Mouse (Mus musculus): ENCODE measurements around the gene Trim23.
"Not testable (repeated sequence)": the region's sequence is repeated elsewhere in the genome, so short reads cannot be mapped to it uniquely, and the experiment has no call there.

Gene Trim23

DNA sequence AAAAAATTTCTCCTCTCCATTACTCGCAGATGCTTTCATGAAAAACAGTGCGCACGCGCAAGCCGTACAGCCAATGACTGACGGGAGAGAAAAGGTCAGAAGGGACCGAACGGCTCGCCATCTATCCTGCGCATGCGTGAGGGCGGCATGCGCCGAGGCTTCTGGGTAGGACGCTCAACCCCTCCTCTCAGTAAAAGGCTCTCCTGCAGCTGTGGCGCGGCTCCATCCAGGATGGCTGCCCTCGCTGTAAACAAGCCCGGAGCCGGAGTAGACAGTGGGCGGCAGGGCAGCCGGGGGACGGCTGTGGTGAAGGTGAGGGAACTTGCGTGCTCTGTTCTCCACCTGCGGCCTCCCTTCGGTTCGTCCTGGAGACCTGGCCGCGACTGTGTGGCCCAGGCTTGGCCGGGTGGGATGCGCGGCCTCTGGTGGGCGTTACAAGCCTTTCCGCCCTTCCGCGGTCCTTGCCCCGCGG lies at the start of gene Trim23:
Gene Trim23, plus strand, starts transcription at position 148 of the 472 bp plus-strand sequence.
- peak; percentile 98 to 99 for DNase-seq (ENCODE audit: inconsistent age in 2 of 2, low spot score in 1 of 2)

GRCm38 (mm10) chr13:104132561-104132960 lies 46.0 kb upstream of the Trim23 start:
- DNase-seq (ENCODE audit: inconsistent age in 2 of 2, low spot score in 1 of 2) = no peak

GRCm38 (mm10) chr13:104134510-104135085 lies 44.0 kb upstream of the Trim23 start:
- no peak for DNase-seq (ENCODE audit: inconsistent age in 2 of 2, low spot score in 1 of 2)

- DNase-seq (ENCODE audit: inconsistent age in 2 of 2, low spot score in 1 of 2) = peak; percentile 75 to 93
Observed at GRCm38 (mm10) chr13:104139369-104140209, 39.0 kb upstream of the Trim23 start.

DNA sequence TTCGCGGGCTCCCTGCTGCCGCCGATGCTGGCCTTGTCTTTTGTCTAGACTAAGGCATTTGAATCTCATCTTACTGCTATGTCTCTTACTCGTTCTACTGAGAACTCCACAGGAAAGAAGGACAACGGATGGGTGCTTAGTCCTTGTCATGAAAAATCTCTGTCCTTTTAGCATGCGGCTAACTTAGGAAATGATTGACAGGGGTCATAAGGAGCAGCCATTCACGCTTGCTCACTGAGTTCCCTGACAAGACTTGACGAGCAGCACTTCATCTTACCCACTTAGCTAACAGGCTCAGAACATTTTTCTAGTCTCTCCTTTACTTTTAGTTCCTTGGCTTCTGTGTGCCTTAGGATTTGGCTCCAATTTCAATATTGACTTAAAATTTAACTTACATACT lies 33.7 kb upstream of the Trim23 start:
- no peak for DNase-seq (ENCODE audit: inconsistent age in 2 of 2, low spot score in 1 of 2)

- peak in 1 of 2 experiments; percentile 68 for DNase-seq (ENCODE audit: inconsistent age in 2 of 2, low spot score in 1 of 2)
Observed at GRCm38 (mm10) chr13:104145646-104146045, 33.0 kb upstream of the Trim23 start.

DNA sequence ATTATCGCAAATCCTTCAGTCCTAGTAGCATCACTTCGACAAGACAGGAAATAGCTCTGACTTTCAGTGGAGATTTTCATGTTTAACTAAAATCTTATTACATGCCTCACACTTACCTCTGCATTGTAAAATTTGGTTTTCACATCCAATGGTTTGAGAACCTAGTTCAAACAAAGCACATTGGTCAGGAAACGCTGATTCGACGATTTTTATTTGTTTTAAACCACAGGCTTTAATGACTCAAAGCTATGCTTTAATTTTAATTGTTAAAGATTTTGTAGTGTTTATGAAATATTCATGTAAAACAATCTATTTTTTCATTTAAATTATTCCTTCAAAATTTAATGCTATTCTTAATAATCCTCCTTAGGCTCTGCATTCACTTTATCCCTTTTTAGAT lies 24.4 kb upstream of the Trim23 start:
- no peak for DNase-seq (ENCODE audit: inconsistent age in 2 of 2, low spot score in 1 of 2)

GRCm38 (mm10) chr13:104155106-104155505 lies 23.5 kb upstream of the Trim23 start:
- DNase-seq (ENCODE audit: inconsistent age in 2 of 2, low spot score in 1 of 2) = no peak

GRCm38 (mm10) chr13:104155686-104156085 lies 22.9 kb upstream of the Trim23 start:
- DNase-seq (ENCODE audit: inconsistent age in 2 of 2, low spot score in 1 of 2) = no peak

DNA sequence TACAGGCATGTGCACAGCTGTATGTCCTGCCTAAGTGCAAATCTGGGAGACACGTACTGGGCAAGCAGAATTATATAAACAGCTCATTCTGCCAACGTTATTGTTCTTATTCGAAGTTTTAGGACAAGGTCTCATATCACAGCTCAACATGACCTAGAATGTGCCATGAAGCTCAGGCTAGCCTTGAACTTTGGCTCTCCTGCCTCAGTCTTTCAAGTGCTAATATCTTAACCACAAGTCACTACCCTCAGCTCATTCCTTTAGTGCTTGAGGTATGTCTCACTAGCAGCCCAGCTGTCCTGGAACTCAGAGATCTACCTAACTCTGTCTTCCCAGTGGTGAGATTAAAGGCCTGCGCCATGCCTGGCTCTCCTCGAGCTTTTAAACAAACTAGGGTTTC lies 6.9 kb upstream of the Trim23 start:
- DNase-seq (ENCODE audit: inconsistent age in 2 of 2, low spot score in 1 of 2) = peak; percentile 10 to 62

DNA sequence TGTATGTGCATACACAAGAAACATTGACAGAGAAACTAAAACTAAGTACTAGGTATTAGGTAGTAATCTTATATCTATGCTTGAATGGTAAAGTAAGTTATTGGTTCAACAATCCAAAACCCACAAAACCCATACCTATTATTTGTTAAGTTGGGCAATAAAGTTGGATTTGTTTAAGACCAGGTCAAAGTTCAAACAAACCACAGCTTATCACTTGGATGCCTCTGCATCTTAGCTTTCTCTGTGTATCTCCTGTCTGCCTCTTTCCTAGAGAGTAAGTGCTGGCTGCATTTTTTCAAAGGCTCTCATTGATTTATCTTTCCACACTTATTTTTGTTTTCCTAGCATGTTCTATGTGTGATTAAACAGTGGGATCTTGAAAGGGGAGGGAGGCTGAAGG lies 6.1 kb upstream of the Trim23 start:
- DNase-seq (ENCODE audit: inconsistent age in 2 of 2, low spot score in 1 of 2) = no peak

GRCm38 (mm10) chr13:104176874-104177273 lies 1.7 kb upstream of the Trim23 start:
- no peak for DNase-seq (ENCODE audit: inconsistent age in 2 of 2, low spot score in 1 of 2)

GRCm38 (mm10) chr13:104177796-104178649 lies 574 bp upstream of the Trim23 start, which contains the start of gene Trappc13:
TSS of gene Trappc13 (minus strand) at chr13:104178469.
- peak in 1 of 2 experiments; percentile 98 for DNase-seq (ENCODE audit: inconsistent age in 2 of 2, low spot score in 1 of 2)

DNA sequence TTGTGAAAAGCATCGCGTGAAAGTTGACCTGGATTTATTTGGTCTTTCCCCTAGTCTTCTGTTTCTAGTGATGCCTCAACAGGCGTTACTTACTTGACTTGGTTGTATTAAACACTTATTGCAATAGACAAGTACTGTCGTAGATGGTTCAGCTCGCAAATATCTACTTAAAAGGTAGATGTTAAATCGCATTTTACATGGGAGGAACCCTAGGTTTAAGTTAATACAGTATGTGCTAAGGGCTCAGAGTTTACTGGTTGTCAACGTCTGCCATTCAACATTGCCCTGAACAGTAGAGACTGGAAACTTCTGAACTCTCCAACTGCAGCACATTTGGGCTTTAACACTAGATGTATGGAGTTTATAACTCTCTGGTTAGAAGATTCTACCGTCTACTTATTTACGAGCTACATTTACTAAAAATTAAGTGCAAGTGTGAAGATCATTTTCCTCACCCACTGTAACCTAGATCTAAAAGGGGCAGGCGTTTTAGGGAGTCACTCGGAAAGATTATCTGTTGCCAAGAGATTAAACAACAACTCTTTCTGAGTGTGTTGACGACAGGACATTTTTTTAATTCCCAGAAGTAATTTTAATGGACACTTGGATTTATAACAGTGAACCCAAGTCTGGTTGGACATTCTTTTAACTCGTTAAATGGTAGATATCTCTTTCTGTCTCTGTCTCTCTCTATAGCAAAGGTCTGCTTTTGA lies 735 bp downstream of the Trim23 start:
- DNase-seq (ENCODE audit: inconsistent age in 2 of 2, low spot score in 1 of 2) = no peak

- DNase-seq (ENCODE audit: inconsistent age in 2 of 2, low spot score in 1 of 2) = peak in 1 of 2 experiments; percentile 11
Observed at GRCm38 (mm10) chr13:104187357-104187756, 8.8 kb downstream of the Trim23 start.

- DNase-seq (ENCODE audit: inconsistent age in 2 of 2, low spot score in 1 of 2) = not testable (repeated sequence)
Observed at GRCm38 (mm10) chr13:104195891-104196290, 17.3 kb downstream of the Trim23 start.

GRCm38 (mm10) chr13:104204313-104204712 lies 25.7 kb downstream of the Trim23 start:
- DNase-seq (ENCODE audit: inconsistent age in 2 of 2, low spot score in 1 of 2) = no peak

GRCm38 (mm10) chr13:104227478-104227877 lies 48.9 kb downstream of the Trim23 start:
- peak in 1 of 2 experiments; percentile 23 for DNase-seq (ENCODE audit: inconsistent age in 2 of 2, low spot score in 1 of 2)

DNA sequence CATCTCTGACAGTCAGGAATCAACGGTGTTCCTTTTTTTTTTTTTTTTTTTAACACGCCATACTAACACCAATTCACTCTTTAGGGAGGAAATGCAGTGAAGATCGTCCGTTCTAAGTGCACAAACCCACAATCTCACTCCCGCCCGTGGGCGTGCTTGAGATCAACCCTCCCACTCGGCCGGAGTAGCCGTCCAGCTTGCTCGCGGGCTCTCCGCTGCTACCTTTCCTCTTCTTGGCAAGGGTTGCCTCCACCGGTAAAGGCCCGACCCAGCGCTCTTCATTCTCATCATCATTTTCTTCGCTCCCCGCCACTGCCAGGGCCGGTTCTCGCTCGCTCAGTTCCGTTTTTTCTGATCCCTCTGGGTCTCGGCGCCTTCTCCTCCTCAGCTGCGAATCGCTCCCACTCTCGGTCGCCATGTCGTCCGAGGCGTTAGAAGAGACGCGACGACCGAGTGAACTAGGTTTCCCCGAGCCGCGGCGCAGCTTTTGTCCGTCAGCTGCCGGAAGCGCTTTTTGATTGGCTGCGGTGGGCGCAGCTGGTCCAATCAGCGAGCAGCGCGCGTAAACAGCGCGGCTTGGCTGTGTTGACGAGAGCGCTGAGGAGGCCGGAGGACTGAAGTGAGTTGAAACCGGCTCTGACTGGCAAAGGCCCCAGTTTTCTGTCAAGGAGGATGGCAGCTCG lies 49.9 kb downstream of the Trim23 start, which contains the start of the genes Cenpk and Ppwd1:
Gene Cenpk, plus strand, starts transcription at position 228 of the 683 bp plus-strand sequence.
Gene Ppwd1, minus strand, starts transcription at position 460 of the 683 bp plus-strand sequence.
- DNase-seq (ENCODE audit: inconsistent age in 2 of 2, low spot score in 1 of 2) = peak; percentile 95 to 99

DNA sequence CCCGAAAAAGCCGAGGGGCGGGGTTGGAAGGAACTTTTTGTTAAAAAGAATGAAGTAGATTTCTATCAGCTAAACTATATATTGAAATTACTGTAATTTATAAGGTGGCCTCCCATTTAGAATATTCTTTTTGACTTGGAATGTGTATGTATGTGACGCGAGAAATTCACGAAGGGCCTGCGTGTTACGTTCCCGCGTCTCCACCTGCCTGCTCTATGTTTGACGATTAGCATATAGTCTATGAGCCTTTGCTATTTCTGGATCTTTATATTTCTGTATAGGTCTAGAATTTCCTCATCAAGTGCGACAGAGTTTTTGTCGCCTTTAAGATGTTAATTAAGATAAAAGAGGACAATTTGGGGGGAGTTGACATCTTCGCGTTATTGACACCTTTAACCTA lies 50.6 kb downstream of the Trim23 start:
- DNase-seq (ENCODE audit: inconsistent age in 2 of 2, low spot score in 1 of 2) = no peak
